Mouse (Mus musculus): ENCODE measurements around the gene Rrp9.

DNA sequence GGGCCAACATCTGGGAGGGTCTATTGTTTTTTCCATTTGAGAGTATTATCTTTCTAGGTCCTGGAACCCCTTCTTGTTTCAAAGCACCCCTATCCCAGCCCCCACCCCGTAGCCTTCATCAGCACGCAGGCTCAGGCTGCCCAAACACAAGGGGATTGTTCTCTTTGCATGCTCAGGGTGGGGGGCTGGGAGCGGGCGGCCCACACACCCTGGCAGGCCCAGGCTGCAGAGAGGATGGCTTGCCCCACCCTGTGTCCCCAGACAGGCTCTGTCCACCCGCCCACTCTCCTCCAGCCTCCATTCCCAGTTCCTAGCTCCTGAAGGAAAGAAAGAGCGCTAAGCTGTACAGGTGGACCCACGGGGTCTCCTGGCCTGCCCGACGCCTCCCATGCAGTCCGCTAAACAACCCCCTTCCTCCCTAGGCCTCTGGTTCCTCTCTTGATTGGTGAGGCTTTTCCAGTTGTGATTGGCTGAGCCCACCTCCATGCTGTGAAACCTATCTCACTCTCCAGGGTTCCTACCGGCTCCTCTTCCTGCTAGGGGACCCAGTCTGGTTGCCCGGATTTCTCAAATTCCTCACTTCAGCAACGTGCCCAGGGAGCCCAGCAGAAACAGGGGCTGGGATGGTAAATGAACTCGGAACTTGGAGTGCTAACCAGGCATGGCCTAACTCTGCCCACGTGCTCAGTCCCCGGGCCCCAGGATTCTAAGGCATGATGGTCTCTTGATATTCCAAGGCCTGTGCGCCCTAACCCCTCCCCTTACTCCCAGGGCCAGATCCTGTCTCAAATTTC, 20.7 kb upstream of the Rrp9 start:
- TF ChIP-seq CTCF (IDR thresholded peaks at IDR 0.05; ENCODE audit: extremely low read depth, insufficient read length, insufficient replicate concordance, low read depth, low read length), result no peak
- TF ChIP-seq POLR2A (IDR thresholded peaks at IDR 0.05; ENCODE audit: low read depth, low read length), result no peak

Measured in small intestine, adult 2 months (tissue).